Mouse (Mus musculus) heart, embryonic 14.5 days (tissue): Measurements from ENCODE around the gene Atp6v1g2. TPM values are rescaled to one million over a fixed set of nuclear protein-coding genes. Genes with fewer than 3 reads are reported as not detected.

Experiments used
- ATAC-seq: fragments of 200-750 bp; cut with Nextera tagmentation; 2 replicates; pipeline ENCODE4 v1.8.0; 2017; ENCODE audit warnings: low read depth, moderate TSS enrichment; ENCODE audit not compliant: insufficient number of reproducible peaks, insufficient read depth, low FRiP score
- H3K27ac ChIP-seq, 2 experiments: fragments of 200-500 bp in 1 of 2; fragments of 300-500 bp in 1 of 2; sonication (generic) in 1 of 2; replicated peaks in 1 of 2; 2 replicates each; pipeline ENCODE4 v1.5.1; 2012 to 2014; ENCODE audit warnings: low read depth in 2 of 2, low read length in 2 of 2, control low read depth in 1 of 2, mild to moderate bottlenecking in 1 of 2, mixed read lengths in 1 of 2; ENCODE audit not compliant: control insufficient read depth in 1 of 2, insufficient read depth in 1 of 2
- H3K27me3 ChIP-seq: fragments of 300-500 bp; sonication (generic); 2 replicates; pipeline ENCODE4 v1.6.1; 2014; ENCODE audit warnings: mild to moderate bottlenecking, low read length, control low read depth; ENCODE audit not compliant: control insufficient read depth, insufficient read depth
- H3K36me3 ChIP-seq: fragments of 300-500 bp; sonication (generic); 2 replicates; pipeline ENCODE4 v1.6.1; 2014; ENCODE audit warnings: mild to moderate bottlenecking, control low read depth, low read length, mixed read lengths; ENCODE audit not compliant: control insufficient read depth, insufficient read depth
- H3K4me1 ChIP-seq, 2 experiments: fragments of 200-500 bp in 1 of 2; fragments of 300-500 bp in 1 of 2; sonication (generic) in 1 of 2; 2 replicates each; pipeline ENCODE4 v1.6.1; 2012 to 2014; ENCODE audit warnings: low read length in 2 of 2, control low read depth in 1 of 2, mixed read lengths in 1 of 2; ENCODE audit not compliant: control insufficient read depth in 2 of 2, insufficient read depth in 2 of 2
- H3K4me2 ChIP-seq: fragments of 300-500 bp; sonication (generic); 2 replicates; pipeline ENCODE4 v1.6.1; 2014; ENCODE audit warnings: mild to moderate bottlenecking, low read length
- H3K4me3 ChIP-seq, 2 experiments: fragments of 200-500 bp in 1 of 2; fragments of 300-500 bp in 1 of 2; sonication (generic) in 1 of 2; 2 replicates each; pipeline ENCODE4 v1.5.1; 2012 to 2014; ENCODE audit warnings: low read length in 2 of 2, mild to moderate bottlenecking in 2 of 2, control low read depth in 1 of 2, low read depth in 1 of 2, moderate library complexity in 1 of 2; ENCODE audit not compliant: control insufficient read depth in 1 of 2, insufficient read depth in 1 of 2
- H3K9ac ChIP-seq: fragments of 300-500 bp; sonication (generic); 2 replicates; pipeline ENCODE4 v1.6.1; 2014; ENCODE audit warnings: mild to moderate bottlenecking, low read length
- H3K9me3 ChIP-seq: fragments of 300-500 bp; sonication (generic); 2 replicates; pipeline ENCODE4 v1.6.1; 2016; ENCODE audit warnings: low read length, control low read depth; ENCODE audit not compliant: control insufficient read depth
- WGBS: fragments of 180-500 bp; shearing (Covaris S2); extraction: QIAGEN DNeasy Blood & Tissue Kit; methylation state at CpG from one replicate; pipeline ENCODE4 v1.1.7; 2014; 5-methylcytosine and 5-hydroxymethylcytosine counted together
- polyA plus RNA-seq: library from polyadenylated mRNA; unstranded; fragments of >200 nt; fragmentation: Nextera tagmentation; extraction: Ambion mirVana; gene quantifications from 2 replicates; pipeline ENCODE4 v1.2.1, GENCODE M21; 2014

Gene Atp6v1g2
- polyA plus RNA-seq, 1 experiment from 2014 or later, result 10.7 TPM

- peaks cover 5 to 11% of the 10 kb centered on the region in 2 experiments; a peak in 3 of 4 replicates for H3K4me1 ChIP-seq
- H3K9me3 ChIP-seq, result no peaks in the 10 kb centered on the region
- no peak overlapping the region for H3K4me2 ChIP-seq
- WGBS, result 36% methylated on average over 6 of the region's 6 CpGs
- ATAC-seq, result no peak
- no peak overlapping the region for H3K4me3 ChIP-seq
- no peak overlapping the region for H3K27ac ChIP-seq
- no peak overlapping the region for H3K9ac ChIP-seq
- no peaks in the 10 kb centered on the region for H3K36me3 ChIP-seq
- H3K27me3 ChIP-seq, result peaks cover 76% of the 10 kb centered on the region
Measured at GRCm38 (mm10) chr17:35197126-35197525, 36.3 kb upstream of the Atp6v1g2 start.

GRCm38 (mm10) chr17:35198029-35198428 lies 35.4 kb upstream of the Atp6v1g2 start:
- Histone ChIP-seq H3K4me1 (peaks cover 5 to 11% of the 10 kb centered on the region in 2 experiments; a peak in 3 of 4 replicates), H3K9me3 (no peaks in the 10 kb centered on the region), H3K4me2 (no peak overlapping the region), H3K36me3 (no peaks in the 10 kb centered on the region), H3K4me3 (no peak overlapping the region), H3K27me3 (peaks cover 85% of the 10 kb centered on the region), H3K27ac (no peak overlapping the region), H3K9ac (no peak overlapping the region)
- no peak for ATAC-seq
- 58% methylated on average over 7 of the region's 7 CpGs for WGBS

- no peaks in the 10 kb centered on the region for H3K9me3 ChIP-seq
- WGBS, result 39% methylated on average over 8 of the region's 8 CpGs
- H3K9ac ChIP-seq, result no peak overlapping the region
- H3K4me1 ChIP-seq, result peaks cover 5 to 11% of the 10 kb centered on the region in 2 experiments; a peak in 3 of 4 replicates
- peaks cover 88% of the 10 kb centered on the region for H3K27me3 ChIP-seq
- no peak overlapping the region for H3K4me2 ChIP-seq
- H3K27ac ChIP-seq, result no peak overlapping the region
- no peak for ATAC-seq
- no peaks in the 10 kb centered on the region for H3K36me3 ChIP-seq
- H3K4me3 ChIP-seq, result no peak overlapping the region
Measured at GRCm38 (mm10) chr17:35198946-35199345, 34.5 kb upstream of the Atp6v1g2 start.

GRCm38 (mm10) chr17:35200398-35200797 lies 33.1 kb upstream of the Atp6v1g2 start:
- no peak for ATAC-seq
- no peak overlapping the region for H3K4me2 ChIP-seq
- no peak overlapping the region for H3K9ac ChIP-seq
- no peak overlapping the region for H3K4me3 ChIP-seq
- H3K4me1 ChIP-seq, result peaks cover 7 to 9% of the 10 kb centered on the region in 2 experiments
- peaks cover 85% of the 10 kb centered on the region for H3K27me3 ChIP-seq
- H3K36me3 ChIP-seq, result no peaks in the 10 kb centered on the region
- H3K9me3 ChIP-seq, result no peaks in the 10 kb centered on the region
- H3K27ac ChIP-seq, result no peak overlapping the region
- WGBS, result 75% methylated on average over 11 of the region's 11 CpGs

- H3K27me3 ChIP-seq, result peaks cover 79% of the 10 kb centered on the region
- H3K4me3 ChIP-seq, result peak overlapping the region in 1 of 2 experiments; percentile 6; a peak in 1 of 4 replicates
- H3K9ac ChIP-seq, result no peak overlapping the region
- no peaks in the 10 kb centered on the region for H3K36me3 ChIP-seq
- peaks cover 1 to 5% of the 10 kb centered on the region in 2 experiments; a peak in 3 of 4 replicates for H3K4me1 ChIP-seq
- no peaks in the 10 kb centered on the region for H3K9me3 ChIP-seq
- no peak overlapping the region for H3K4me2 ChIP-seq
- H3K27ac ChIP-seq, result no peak overlapping the region
- ATAC-seq, result no peak
- WGBS, result 54% methylated on average over 11 of the region's 11 CpGs
Measured at GRCm38 (mm10) chr17:35201128-35201527, 32.3 kb upstream of the Atp6v1g2 start.

GRCm38 (mm10) chr17:35201787-35202186 lies 31.7 kb upstream of the Atp6v1g2 start, which contains the start of gene Tnf:
Gene Tnf (minus strand): TSS chr17:35202007.
- H3K4me2 ChIP-seq, result 0 out of 2 replicates have a peak within 1 kb of the TSS, but pooled peaks have one; percentile 13
- H3K27me3 ChIP-seq, result peaks cover 75% of the 10 kb centered on the region
- H3K27ac ChIP-seq, result no peak within 1 kb of the TSS
- 27% methylated on average over 13 of the region's 13 CpGs for whole genome bisulfite sequencing
- no peak for ATAC-seq
- no peaks in the 10 kb centered on the region for H3K36me3 ChIP-seq
- H3K4me3 ChIP-seq, result peak within 1 kb of the TSS in 1 of 2 experiments; percentile 6; a peak in 1 of 4 replicates
- no peak within 1 kb of the TSS for H3K9ac ChIP-seq
- H3K9me3 ChIP-seq, result no peaks in the 10 kb centered on the region
- H3K4me1 ChIP-seq, result peaks cover 0 to 3% of the 10 kb centered on the region in 2 experiments; a peak in 2 of 4 replicates

- Histone ChIP-seq H3K4me2 (no peak overlapping the region), H3K9ac (no peak overlapping the region), H3K4me3 (no peak overlapping the region), H3K4me1 (peaks cover 0 to 3% of the 10 kb centered on the region in 2 experiments; a peak in 2 of 4 replicates), H3K27ac (no peak overlapping the region), H3K36me3 (no peaks in the 10 kb centered on the region), H3K9me3 (no peaks in the 10 kb centered on the region), H3K27me3 (peaks cover 71% of the 10 kb centered on the region)
- 68% methylated on average over 4 of the region's 4 CpGs for WGBS
- ATAC-seq, result no peak
Measured at GRCm38 (mm10) chr17:35202442-35202841, 31.0 kb upstream of the Atp6v1g2 start.
